Mouse (Mus musculus): ENCODE results near the gene Pgam5. TPM values are rescaled to one million over a fixed set of nuclear protein-coding genes. Genes with fewer than 3 reads are reported as not detected.

Gene Pgam5
- total RNA-seq, 2 experiments from 2014 or later, result 60.0 to 65.1 TPM

DNA sequence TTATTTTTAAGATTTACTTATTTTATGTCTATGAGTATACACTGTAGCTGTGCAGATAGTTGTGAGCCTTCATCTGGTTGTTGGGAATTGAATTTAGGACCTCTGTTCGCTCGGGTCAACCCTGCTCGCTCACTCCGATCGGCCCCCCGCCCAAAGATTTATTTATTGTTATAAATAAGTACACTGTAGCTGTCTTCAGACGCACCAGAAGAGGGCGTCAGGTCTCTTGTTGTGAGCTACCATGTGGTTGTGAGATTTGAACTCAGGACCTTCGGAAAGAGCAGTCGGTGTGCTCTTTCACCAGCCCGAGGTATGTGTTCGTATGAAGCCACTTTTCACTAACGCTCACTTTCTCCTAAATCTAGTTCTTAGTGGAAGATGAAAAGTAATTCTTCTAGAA, 38.1 kb downstream of the Pgam5 start:
- intact Hi-C loops (cut with DNase I), result no loop called here
- DNase-seq (ENCODE audit: low spot score in 2 of 2), result no peak

DNA sequence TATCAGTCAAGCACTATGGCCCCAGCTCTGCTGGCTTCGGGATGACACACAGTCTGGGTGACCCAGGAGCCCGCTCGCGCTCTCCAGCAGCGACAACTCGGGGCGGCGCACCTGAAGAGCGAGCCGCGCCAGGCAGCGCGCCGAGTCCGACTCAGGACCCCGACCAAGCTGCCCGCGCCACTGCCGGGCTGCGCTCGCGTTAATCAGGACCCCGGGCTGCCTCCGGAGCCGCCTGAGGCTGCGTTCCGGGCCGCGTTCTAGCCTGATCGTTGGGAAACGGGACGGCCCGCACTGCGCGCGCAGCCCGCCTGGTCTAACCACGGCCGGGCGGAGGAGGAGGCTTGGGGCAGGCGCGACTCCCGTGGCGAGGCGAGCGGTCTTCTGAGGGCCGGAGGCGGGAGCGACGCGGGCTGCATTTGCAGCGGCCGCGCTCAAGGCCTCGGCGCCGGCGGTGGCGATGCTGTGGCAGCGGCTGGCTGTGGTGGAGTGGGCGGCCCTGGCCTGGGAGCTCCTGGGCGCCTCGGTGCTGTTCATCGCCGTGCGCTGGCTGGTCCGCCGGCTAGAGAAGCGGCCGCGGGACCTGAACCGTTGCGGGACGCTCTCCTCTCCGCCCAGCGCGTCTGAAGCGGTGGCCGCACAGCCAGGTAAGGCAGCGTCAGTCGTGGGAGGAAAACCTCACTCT, 38.8 kb downstream of the Pgam5 start, which contains the start of gene Ankle2:
TSS of gene Ankle2 (plus strand) at position 225 of the 682 bp plus-strand sequence.
- DNase-seq (ENCODE audit: low spot score in 2 of 2), result peak; percentile 92
- intact Hi-C loops (cut with DNase I), result no loop called here

DNA sequence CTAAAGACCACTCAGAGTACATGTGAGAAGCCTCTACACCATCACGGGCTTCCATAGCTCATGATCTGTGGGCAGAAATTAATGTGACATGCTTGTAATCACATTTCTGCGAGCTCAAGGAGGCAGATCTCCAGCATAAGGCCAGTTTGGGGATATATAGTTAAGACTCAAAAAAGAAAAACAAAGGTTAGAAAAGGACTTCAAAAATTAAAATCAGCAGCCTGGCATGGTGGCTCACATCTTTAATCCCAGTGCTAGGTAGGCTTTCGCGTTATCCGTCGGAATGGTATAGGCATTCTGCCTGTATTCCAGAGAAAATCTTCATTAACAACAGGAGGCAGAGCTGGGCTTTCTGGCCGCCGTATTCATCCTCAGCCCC, 39.3 kb downstream of the Pgam5 start:
- DNase-seq (ENCODE audit: low spot score in 2 of 2), result no peak
- intact Hi-C loops (cut with DNase I), result no loop called here

DNA sequence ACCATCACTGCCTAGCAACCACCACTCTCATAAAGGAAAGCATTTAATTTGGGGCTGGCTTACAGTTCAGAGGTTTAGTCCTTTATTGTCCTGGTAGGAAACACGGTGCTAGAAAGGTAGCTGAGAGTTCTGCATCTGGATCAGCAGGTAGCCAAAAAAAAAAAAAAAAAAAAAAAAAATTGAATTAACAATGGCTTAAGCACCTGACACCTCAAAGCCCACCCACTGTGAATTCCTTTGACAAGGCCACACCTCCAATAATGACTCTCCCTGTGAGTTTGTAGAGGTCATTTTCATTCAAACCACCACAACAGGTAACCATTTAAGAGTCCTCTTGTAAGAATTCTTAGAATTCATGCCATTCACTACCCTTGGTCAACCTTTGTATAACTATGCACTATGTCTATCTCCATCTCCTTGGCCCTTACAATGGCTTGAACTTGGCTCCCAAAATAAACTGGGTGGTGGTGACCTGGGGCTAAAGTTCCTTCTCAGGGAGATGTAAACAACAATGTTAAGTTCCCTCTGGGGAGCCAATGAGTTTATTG, 42.3 kb downstream of the Pgam5 start:
- intact Hi-C loops (cut with DNase I), result no loop called here
- DNase-seq (ENCODE audit: low spot score in 2 of 2), result no peak

DNA sequence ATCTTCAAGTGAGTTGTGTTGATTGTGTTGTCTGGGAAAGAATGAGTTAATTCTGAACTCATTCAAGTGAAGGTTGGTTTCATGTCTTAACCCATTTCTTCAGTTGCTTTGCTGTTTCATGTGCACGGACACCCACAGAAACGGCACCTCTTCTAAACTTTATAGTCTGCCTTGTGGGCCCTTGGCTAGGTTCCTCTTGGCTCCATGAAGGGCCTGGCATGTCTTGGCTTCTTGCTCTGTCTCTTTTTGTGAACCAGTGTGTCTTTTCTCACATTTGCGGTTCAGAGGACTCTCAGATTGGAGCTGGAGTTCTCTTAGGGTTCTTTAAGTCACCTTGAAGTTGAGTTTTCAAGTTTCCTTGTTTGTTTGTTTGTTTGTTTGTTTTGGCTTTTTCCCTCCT, 44.7 kb downstream of the Pgam5 start:
- intact Hi-C loops (cut with DNase I), result no loop called here
- no peak for DNase-seq (ENCODE audit: low spot score in 2 of 2)

DNA sequence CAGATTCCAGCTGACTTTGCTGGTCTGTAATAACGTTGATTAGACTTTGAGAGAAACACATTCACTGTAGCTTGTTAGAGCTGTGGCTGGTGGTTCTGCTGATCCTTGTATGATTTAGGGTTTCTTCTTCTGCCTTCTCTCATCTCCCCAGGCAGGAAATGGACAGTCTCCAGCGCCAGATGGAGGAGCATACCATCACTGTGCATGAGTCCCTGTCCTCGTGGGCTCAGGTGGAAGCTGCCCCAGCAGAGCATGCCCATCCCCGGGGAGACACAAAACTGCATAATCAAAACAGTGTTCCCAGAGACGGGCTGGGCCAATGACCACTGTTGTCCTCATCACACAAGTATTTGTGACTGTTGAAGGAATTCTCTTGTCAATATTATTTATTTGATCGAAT, 47.0 kb downstream of the Pgam5 start:
- DNase-seq (ENCODE audit: low spot score in 2 of 2), result no peak
- intact Hi-C loops (cut with DNase I), result no loop called here

DNA sequence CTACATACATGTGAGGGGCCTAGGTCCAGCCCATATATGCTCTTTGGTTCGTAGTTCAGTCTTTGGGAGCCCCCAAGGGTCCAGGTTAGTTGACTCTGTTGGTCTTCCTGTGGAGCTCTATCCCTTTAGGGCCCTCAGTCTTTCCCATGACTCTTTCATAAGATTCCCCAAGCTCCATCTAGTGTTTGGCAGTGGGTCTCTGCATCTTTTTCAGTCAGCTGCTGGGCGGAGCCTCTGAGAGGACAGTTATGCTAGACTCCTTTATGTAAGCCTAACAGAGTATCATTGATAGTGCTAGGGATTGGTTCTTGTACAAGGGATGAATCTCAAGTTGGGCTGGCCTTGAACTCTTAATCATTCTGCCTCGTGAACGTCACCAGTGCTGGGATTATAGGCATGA, 49.4 kb downstream of the Pgam5 start:
- intact Hi-C loops (cut with DNase I), result no loop called here
- DNase-seq (ENCODE audit: low spot score in 2 of 2), result no peak

DNA sequence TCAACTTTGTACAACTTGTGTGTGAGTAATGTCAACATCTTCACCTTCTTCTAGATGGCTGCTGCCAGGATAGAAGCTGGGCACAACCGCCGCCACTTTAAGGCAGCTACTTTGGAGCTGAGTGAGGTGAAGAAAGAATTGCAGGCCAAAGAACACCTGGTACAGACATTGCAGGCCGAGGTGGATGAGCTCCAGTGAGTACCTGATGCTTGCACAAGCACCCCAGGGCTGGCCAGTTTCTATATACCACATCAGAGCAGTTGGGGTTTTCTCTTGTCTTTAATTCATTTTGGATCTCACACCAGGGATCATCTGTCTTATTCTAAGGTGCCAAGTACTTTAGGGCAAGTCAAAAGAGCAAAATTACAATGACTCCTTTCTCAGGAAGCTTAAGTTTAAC, 52.9 kb downstream of the Pgam5 start:
- no peak for DNase-seq (ENCODE audit: low spot score in 2 of 2)
- intact Hi-C loops (cut with DNase I), result no loop called here

DNA sequence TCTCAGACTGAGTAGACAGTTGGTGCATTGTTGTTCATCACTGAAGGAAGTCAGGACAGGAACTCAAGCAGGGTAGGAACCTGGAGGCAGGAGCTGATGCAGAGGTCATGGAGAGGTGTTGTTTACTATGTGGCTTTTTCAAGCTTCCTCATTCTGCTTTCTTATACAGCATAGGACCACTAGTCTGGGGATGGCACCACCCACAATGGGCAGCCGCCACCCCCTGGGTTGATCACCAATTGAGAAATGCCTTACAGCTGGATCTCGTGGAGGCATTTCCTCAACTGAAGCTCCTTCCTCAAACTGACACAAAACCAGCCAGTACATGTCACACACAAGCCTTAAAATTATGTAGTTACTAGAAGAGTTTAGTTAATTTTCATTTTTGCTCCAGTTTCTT, 58.4 kb downstream of the Pgam5 start:
- intact Hi-C loops (cut with DNase I), result no loop called here

More for the DNA sequence above, 58.4 kb downstream of the Pgam5 start:
- DNase-seq (ENCODE audit: low spot score in 2 of 2), result no peak

Other genes starting within 250 kb of the Pgam5 start
- 10 to 100 TPM in 1 of 2 experiments, 1 to 10 TPM in 1; 8.1 to 10.3 TPM for gene Gm17655, start 197.4 kb downstream of the Pgam5 start, total RNA-seq (2021)
- gene Gm35315, start 175.5 kb downstream of the Pgam5 start, total RNA-seq (2021), result under 1 TPM; 0.25 to 0.53 TPM
- 10 to 100 TPM in 1 of 2 experiments, 1 to 10 TPM in 1; 9.6 to 12.8 TPM for gene Plcxd1, start 169.9 kb downstream of the Pgam5 start, total RNA-seq (2021)
- 10 to 100 TPM; 80.5 to 95.6 TPM for gene Gtpbp6, start 161.7 kb downstream of the Pgam5 start, total RNA-seq (2021)
- gene Zfp605, start 159.8 kb downstream of the Pgam5 start, total RNA-seq (2021), result 10 to 100 TPM; 17.4 to 18.6 TPM
- 10 to 100 TPM; 51.3 to 54.7 TPM for gene Chfr, start 134.1 kb downstream of the Pgam5 start, total RNA-seq (2021)
- 10 to 100 TPM; 42.3 to 44.4 TPM for gene Golga3, start 93.2 kb downstream of the Pgam5 start, total RNA-seq (2021)
- 10 to 100 TPM; 37.5 to 46.0 TPM for gene Ankle2, start 38.9 kb downstream of the Pgam5 start, total RNA-seq (2021)
- gene Pxmp2, start 16.3 kb upstream of the Pgam5 start, total RNA-seq (2021), result 1 to 10 TPM; 8.0 to 8.1 TPM
- 1 to 10 TPM; 1.3 TPM for gene Pole, start 16.4 kb upstream of the Pgam5 start, total RNA-seq (2021)
- gene P2rx2, start 73.3 kb upstream of the Pgam5 start, total RNA-seq (2021), result under 1 TPM in 1 of 2 experiments, not detected in 1; 0.23 TPM
- not detected for gene Lrcol1, start 74.8 kb upstream of the Pgam5 start, total RNA-seq (2021)
- 10 to 100 TPM; 68.6 to 73.8 TPM for gene Fbrsl1, start 178.6 kb upstream of the Pgam5 start, total RNA-seq (2021)

Data from left cerebral cortex, postnatal 25 days (tissue).